Mouse (Mus musculus) embryo, embryonic 11.5 days (tissue): ENCODE measurements at regions not wholly inside any gene's neighbourhood (a gene's known extent, or its start where the extent isn't known, plus 50 kb on each side); places are given as distances from the start of the nearest gene placed in this dataset.

ENCODE experiments used
- DNase-seq: peaks from one replicate; pipeline ENCODE4 v3.0.0-alpha.2; 2012; ENCODE audit warnings: low read depth, low spot score

- DNase-seq = no peak
Observed at GRCm38 (mm10) chr7:37336851-37337531, 436.4 kb downstream of the Zfp536 start.

DNA sequence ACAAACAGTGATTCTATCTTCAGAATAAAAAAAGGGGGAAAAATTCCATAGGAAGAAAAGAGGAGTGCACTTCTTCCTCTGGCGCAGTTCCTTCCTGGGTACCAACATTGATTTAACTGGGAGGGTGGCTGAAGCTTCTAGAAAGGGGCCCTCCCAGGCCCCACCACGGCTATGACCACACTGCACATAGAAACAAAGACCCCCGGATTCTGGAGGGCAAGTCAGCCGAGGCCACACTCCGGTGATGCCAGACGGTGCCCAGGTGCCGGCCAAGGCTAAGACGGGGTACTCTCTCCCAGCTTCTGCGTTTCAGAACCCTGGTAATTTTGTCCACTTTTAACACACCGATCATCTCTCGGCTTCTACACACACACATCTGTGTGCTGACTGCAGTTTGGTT is 435.8 kb downstream of the Zfp536 start:
- no peak for DNase-seq

DNA sequence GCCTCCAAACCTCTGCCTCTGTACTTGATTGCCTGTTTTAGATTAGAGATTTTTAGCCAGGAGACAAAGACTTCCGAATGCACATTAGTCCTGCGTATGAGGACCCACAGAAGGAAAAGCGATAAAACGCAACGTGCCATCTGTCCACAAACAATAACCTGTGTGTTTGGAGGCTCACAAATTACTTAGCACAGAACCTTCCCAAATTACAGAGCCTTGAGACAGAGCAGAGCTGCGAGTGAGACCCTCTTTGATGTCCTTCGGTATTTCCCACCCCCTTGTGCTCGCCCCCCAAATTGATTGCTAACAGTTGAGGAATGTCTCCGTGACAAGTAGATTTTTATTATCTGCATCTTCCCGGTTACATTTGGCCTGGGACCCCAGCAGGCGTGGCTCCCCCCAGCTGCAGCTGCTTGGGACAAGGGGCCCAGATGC is 435.4 kb downstream of the Zfp536 start:
- DNase-seq = no peak

GRCm38 (mm10) chr7:37342613-37343012 is 430.8 kb downstream of the Zfp536 start:
- no peak for DNase-seq

DNA sequence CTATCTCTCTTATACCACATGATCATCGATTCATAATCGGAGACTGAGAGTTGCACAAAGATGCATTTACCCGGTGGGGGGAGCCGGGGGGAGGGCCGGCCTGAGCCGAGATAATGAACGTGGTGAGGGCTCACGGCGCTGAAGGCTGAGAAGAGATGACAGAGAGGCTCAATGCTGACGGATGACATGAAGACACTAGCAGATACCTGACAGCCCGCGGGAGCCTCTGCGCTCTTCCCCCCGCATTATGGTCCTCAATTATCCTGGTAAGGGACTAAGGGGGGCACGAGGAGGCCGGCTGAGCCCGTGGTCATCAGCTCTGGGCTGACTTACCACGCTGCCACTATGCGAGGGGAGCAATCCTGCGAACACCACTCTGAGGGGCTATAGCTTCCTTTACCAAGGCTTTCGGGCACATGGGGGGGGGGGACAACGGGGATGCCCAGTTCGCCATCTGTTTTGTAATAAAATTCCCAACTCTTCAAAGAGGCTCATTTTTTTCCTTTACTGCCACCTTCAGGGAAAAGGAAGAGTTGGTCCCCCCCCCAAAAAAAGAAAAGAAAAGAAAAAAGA is 430.3 kb downstream of the Zfp536 start:
- no peak for DNase-seq

- no peak for DNase-seq
Observed at GRCm38 (mm10) chr7:37343691-37344233, 429.7 kb downstream of the Zfp536 start.

GRCm38 (mm10) chr7:37346041-37346440 is 427.4 kb downstream of the Zfp536 start:
- peak; percentile 78 for DNase-seq

DNA sequence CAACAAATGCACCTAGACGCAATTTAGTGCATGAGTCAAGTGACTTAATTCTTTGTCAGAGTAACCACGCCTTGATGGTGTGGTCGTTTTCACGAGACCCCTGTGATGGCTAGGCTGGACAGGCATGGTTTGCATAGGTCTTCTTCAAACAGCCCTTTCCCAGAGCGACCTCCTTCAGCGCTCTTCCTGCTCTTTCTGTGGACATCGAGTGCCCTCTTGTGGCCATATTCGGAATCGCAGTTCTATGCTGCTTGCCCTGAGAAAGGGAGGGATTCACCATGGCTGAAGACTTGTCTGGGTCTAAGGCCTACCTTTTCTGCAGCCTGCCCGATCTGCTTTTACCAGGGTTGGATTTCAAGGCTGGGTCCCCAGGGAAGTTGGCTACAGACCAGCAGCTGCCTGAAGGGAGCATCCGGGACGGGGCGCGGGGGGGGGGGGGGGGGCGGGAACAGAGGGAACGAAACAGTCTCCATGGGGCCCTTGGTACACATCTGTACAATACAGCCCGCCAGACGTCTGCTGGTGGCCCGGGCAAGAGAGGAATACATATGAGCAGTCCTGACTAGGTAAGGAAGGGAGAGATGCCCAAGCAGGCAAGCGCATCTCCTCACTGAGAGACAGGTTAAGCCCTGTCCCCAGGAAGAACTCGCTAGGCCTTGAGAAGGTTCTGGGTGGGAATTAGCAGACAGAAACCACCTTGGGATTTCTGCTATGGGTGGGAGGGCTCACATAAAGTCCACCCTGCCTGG is 415.6 kb downstream of the Zfp536 start:
- peak; percentile 89 for DNase-seq

DNA sequence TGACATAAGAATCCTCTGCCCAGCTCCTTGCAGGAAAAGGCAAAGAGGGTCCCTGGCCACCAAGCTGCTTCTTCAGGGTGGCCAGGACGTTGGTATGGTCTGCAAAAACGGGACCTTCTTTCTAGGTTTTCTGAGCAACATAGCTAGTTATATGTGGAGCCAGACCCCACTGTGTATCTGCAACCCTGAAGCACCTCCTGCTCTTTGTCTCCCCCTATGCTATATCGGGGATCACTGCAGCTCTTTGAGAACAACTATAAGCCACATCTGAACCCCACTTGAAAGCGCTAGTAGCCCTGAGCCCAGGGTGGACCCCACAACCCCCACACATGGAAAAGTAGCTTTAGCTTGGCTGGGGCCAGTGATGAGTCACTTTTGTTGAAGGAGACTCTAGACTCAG is 414.9 kb downstream of the Zfp536 start:
- DNase-seq = no peak

GRCm38 (mm10) chr7:37359473-37359872 is 414.0 kb downstream of the Zfp536 start:
- no peak for DNase-seq

- DNase-seq = no peak
Observed at GRCm38 (mm10) chr7:37360171-37360570, 413.3 kb downstream of the Zfp536 start.

DNA sequence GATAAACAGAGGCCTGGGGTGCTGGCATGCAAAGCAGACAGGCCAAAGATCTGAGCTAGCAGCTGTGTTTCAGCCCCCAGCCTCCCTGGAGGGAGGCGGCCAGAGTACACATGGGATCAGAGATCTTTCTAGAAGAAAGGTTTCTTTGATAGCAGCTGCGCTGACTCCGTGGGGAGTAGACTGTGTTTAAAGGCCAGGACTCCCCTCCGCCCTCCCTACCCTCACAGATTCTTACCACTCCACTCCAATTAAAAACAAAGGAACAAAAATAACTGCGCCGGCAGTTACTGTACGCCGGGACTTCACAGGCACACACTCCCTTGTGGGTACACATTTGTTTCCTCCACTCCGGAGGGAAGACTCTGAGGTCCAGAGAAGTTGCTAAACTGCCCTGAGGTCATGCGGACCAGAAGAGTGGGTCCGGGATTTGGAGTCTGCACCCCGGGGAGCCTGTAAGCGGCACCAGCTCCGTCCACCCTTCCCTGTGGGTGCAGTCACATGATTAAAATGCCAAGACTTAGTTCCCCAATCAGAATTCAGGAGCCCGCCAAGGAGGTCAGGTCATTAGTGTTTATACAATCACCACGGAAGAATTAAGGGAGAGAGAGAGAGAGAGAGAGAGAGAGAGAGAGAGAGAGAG is 411.5 kb downstream of the Zfp536 start:
- no peak for DNase-seq

- no peak for DNase-seq
Observed at GRCm38 (mm10) chr7:37362879-37363278, 410.6 kb downstream of the Zfp536 start.

DNA sequence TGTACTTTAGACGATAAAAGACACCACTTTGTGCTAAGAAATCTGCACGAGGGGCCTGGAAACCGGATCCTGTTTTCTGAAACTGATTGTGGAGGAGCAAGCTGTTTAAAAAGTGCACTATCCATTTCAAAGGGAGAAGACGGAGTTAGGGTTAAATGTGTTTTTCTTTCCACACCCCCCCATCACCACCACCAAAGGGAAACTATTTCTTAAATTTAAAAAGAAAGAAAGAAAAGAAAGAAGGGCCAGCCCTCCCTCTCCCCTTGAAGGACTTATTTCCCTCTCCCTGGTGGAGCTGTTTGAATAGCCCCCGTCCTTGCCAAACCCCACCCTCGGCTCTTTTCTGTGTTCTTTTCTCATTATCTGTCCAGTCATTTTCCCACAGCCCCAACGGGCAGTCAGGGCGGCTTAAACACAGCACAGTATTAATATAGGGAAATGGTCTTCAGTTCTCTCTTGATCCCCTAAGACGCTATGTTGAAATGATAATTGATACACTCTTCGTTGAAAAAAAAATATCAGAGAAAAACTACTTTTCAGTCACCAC is 409.7 kb downstream of the Zfp536 start:
- DNase-seq = no peak

DNA sequence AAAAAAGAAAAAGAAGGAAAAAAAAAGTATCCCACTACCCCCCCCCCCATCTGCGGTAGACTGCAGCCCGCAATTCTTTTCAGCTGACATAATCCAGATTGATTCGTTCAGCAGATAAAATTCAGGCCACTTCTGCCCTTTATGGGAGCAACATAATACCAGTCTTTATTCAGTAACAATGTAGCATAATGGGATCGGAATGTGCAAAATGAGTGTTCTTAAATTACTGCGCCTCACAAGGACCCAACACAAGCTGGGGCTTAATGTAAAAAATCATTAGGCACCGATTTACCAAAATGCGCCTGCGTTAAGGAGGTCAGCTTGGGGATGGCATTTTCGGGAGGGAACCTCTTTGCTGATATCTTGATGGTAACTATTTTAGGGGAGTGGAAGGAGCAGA is 409.2 kb downstream of the Zfp536 start:
- DNase-seq = no peak

DNA sequence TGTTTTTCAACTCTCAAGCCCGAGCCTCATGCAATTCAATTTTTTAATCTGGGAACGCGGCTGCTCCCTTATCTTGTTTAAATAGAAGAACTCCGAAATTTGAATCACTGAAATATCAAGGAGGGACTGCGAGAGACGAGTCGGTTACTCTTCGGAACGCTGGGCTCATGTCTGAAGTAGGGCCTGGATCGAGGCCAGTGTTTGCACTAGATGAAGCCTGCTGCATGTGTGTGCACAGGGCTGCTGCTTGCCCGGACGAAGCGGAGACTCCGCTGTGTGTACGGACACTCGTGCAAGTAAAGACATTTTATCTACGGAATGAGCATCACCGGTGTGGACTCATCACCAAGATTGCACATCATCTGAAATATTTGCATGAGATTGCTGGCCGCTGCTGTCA is 407.4 kb downstream of the Zfp536 start:
- DNase-seq = no peak

GRCm38 (mm10) chr7:37369698-37370097 is 403.7 kb downstream of the Zfp536 start:
- no peak for DNase-seq

DNA sequence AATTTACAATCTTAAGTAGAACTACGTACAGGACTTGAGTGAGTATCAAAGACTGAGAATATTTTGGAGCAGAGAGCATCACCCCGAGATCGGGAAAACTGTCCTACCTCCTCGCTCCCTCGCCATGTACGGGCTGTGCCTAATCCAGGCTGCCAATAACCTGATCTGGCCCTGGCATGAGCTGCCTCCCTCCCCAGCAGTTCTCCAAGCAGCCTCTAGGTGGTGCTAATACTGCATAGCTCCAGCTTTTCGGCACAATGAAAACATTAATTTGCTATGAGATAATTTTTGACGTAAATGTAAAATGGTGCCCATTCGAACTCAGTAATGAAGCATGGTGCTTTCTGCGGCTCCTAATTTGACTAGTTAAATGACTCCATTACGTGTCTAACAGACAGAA is 399.6 kb downstream of the Zfp536 start:
- DNase-seq = peak; percentile 61

- no peak for DNase-seq
Observed at GRCm38 (mm10) chr7:37375044-37375443, 398.4 kb downstream of the Zfp536 start.

GRCm38 (mm10) chr7:37375591-37375990 is 397.9 kb downstream of the Zfp536 start:
- DNase-seq = no peak

DNA sequence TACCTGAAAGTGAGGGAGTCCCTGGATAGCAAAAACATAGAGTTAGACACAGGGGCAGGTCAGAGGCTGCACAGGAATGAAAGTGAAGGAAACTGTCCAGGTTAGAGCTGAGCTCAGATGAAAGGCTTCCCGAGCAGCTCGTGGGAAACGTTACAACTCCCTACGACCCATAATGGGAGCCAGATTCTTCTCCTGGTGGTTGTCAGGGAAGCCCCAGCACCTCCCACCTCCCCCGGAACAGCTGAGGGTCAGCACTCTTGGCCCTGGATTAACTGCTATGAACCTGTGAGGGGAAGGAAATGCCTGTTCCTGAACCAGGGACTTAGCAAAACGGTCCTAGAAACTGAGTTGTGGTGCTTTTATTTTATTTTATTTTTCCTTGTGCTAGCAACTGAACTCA is 397.2 kb downstream of the Zfp536 start:
- DNase-seq = no peak
